Mouse (Mus musculus): ENCODE results near the gene Brd2.

Brd2 gene

GRCm38 (mm10) chr17:34131911-34132310 lies 9.5 kb upstream of the Brd2 start:
- no peak for DNase-seq (ENCODE audit: low spot score in 2 of 2)

DNA sequence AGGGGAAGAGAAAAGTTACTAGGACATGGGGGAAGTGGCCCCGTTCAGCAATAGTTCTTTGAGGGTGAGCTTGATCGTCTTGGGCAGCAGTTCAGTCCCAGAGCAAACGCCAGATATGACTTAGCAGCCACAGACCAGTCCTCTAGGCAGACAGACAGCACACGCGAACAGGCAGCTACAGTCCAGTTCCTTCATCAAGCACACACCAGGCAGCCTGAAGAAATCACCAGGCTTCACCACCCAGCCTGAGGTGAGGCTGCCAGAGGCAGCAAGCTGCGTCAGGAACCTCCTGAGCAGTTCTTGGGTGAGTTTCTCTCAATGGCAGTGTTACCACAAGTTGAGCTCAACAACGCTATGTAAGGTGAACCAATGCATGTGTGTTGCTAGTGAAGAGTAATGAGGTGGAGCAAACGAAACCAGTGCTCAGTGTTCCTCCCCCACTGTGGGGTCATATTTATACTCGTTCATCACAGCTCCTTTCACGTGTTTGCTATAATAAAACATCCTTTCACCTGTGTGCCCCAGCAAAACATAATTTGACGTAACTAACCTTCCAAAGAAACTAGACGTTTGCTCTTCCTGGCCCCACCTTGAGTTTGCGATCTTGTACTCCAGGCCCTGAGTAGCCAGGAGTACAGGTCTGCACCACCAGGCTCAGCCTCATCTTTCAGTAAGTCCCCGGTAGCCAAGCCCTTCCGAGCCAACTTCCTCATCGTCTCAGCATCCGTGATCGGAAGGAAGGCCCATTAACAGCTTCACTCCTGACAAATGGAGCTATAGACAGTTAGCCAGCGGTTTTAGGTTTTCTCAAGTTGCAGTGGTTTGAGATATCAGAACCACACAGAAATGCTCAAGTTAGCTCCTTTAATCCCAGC lies 7.9 kb upstream of the Brd2 start:
- no peak for DNase-seq (ENCODE audit: low spot score in 2 of 2)

DNA sequence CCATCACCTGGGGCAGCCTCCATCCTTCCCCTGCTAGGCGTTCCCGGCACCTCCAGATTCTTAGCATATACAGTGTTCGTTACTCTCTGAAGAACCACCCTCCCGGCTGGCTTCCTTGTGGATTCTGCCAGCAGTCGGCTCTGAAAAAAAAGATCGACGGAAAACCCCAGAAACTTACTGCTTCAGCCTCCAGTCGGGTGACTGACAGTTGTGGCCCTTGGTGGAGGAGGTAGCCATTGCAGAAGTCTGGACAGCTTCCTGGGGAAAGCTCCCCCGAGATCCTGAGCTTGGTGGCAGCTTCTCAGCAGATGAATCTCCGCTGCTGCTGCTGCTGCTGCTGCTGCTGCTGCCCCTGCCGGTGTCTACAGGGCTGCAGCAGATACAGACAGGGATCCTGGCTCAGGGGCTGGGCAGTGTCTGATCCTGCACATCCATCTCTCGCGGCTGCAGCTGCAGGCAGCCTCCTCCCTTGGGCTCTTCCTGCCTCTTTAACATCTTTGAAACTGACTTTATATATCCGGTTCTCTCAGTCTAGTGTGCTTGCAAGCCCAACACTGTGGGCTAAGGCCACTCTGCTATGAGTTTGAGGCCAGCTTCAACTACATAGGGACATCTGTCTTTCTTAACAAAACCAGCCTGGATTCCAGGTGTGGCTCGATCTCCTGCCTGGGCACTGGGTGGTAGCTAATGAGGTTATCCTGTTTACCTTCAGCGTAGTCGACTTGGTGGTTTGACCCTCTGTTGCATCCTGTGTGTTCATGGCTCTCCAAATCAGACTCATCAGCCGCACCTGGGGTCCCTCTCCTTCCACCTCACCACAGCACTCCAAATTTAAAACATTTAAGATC lies 6.7 kb upstream of the Brd2 start:
- DNase-seq (ENCODE audit: low spot score in 2 of 2): no peak

GRCm38 (mm10) chr17:34128264-34128937 lies 6.0 kb upstream of the Brd2 start:
- DNase-seq (ENCODE audit: low spot score in 2 of 2): no peak

- no peak for DNase-seq (ENCODE audit: low spot score in 2 of 2)
These were observed 5.0 kb upstream of the Brd2 start for GRCm38 (mm10) chr17:34127475-34127874.

- DNase-seq (ENCODE audit: low spot score in 2 of 2): no peak
These were observed 4.5 kb upstream of the Brd2 start for GRCm38 (mm10) chr17:34126826-34127420.

GRCm38 (mm10) chr17:34124649-34125048 lies 2.2 kb upstream of the Brd2 start:
- no peak for DNase-seq (ENCODE audit: low spot score in 2 of 2)

- DNase-seq (ENCODE audit: low spot score in 2 of 2): no peak
These were observed 1.1 kb upstream of the Brd2 start for GRCm38 (mm10) chr17:34123518-34123917.

- DNase-seq (ENCODE audit: low spot score in 2 of 2): no peak
These were observed 677 bp upstream of the Brd2 start for GRCm38 (mm10) chr17:34123111-34123510.

- no peak for DNase-seq (ENCODE audit: low spot score in 2 of 2)
These were observed 601 bp downstream of the Brd2 start for GRCm38 (mm10) chr17:34121879-34122187.

GRCm38 (mm10) chr17:34121172-34121878 lies 1.1 kb downstream of the Brd2 start:
- peak; percentile 86 to 87 for DNase-seq (ENCODE audit: low spot score in 2 of 2)

- DNase-seq (ENCODE audit: low spot score in 2 of 2): peak in 1 of 2 experiments; percentile 86
These were observed 1.6 kb downstream of the Brd2 start for GRCm38 (mm10) chr17:34120814-34121171.

GRCm38 (mm10) chr17:34120180-34120723 lies 2.2 kb downstream of the Brd2 start:
- DNase-seq (ENCODE audit: low spot score in 2 of 2): peak; percentile 88 to 92

- DNase-seq (ENCODE audit: low spot score in 2 of 2): peak; percentile 98 to 99
These were observed 2.9 kb downstream of the Brd2 start, which contains the start of gene H2-DMa for GRCm38 (mm10) chr17:34119249-34120179. H2-DMa (plus strand) TSS chr17:34119541.

- DNase-seq (ENCODE audit: low spot score in 2 of 2): no peak
These were observed 3.6 kb downstream of the Brd2 start for GRCm38 (mm10) chr17:34118873-34119248.

GRCm38 (mm10) chr17:34118113-34118872 lies 4.1 kb downstream of the Brd2 start:
- no peak for DNase-seq (ENCODE audit: low spot score in 2 of 2)

- no peak for DNase-seq (ENCODE audit: low spot score in 2 of 2)
These were observed 4.9 kb downstream of the Brd2 start for GRCm38 (mm10) chr17:34117421-34118112.

GRCm38 (mm10) chr17:34116736-34117370 lies 5.6 kb downstream of the Brd2 start:
- no peak for DNase-seq (ENCODE audit: low spot score in 2 of 2)
